Mouse (Mus musculus): ENCODE results near the gene Fbxl20.

DNA sequence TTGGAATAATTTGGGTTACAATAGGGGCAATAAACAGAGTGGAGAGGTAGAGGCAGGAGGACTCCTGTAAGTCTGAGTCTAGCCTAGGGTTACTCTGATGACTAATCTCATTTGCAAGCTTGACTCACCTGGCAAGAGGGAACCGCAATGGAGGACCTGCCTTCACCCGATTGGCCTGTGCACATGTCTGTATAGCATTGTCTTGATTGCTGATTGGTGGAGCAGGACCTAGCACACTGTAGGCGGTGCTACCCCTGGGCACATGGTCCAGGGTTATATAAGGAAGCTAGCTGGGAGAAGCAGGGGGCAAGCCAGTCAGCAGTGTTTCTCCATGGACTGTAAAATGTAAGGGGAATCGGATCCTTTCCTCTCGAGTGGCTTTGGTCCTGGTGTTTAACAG lies 92.2 kb downstream of the Fbxl20 start:
- no peak for TF ChIP-seq GATA1 (IDR thresholded peaks at IDR 0.05; ENCODE audit: low read length)
- TF ChIP-seq TAL1 (IDR thresholded peaks at IDR 0.05; ENCODE audit: low read length) = no peak

Data from erythroblast, embryonic 14.5 days (primary cell).